Mouse (Mus musculus) heart, adult 2 months (tissue): ENCODE data around the gene Armh2. TPM values are rescaled to one million over a fixed set of nuclear protein-coding genes. Genes with fewer than 3 reads are reported as not detected.

ENCODE experiments used
- DNase-seq, 2 experiments: peaks; one replicate each; pipeline ENCODE4 v3.0.0; 2021
- H3K27ac ChIP-seq: fragments of 200-600 bp; 2 replicates; pipeline ENCODE4 v1.8.1; 2022
- H3K27me3 ChIP-seq: fragments of 200-500 bp; 2 replicates; pipeline ENCODE4 v1.6.1; 2012; ENCODE audit warnings: mild to moderate bottlenecking, low read length, inconsistent platforms, mixed read lengths; ENCODE audit not compliant: control insufficient read depth, insufficient read depth
- H3K36me3 ChIP-seq: fragments of 200-500 bp; 2 replicates; pipeline ENCODE4 v1.6.1; 2012; ENCODE audit warnings: low read length, inconsistent platforms; ENCODE audit not compliant: control insufficient read depth, insufficient read depth
- H3K4me1 ChIP-seq: fragments of 200-500 bp; 2 replicates; pipeline ENCODE4 v1.6.1; 2011; ENCODE audit warnings: low read length; ENCODE audit not compliant: control insufficient read depth, insufficient read depth
- H3K4me3 ChIP-seq: fragments of 200-600 bp; 2 replicates; pipeline ENCODE4 v1.8.1; 2022
- H3K79me2 ChIP-seq: fragments of 200-500 bp; replicated peaks from 2 replicates; pipeline ENCODE4 v1.6.1; 2012; ENCODE audit warnings: mild to moderate bottlenecking, inconsistent platforms, low read length, moderate library complexity, mixed read lengths; ENCODE audit not compliant: control insufficient read depth, insufficient read depth
- H3K9ac ChIP-seq: fragments of 200-500 bp; 2 replicates; pipeline ENCODE4 v1.6.1; 2012; ENCODE audit warnings: low read depth, mild to moderate bottlenecking, control low read depth, inconsistent platforms, low read length, mixed read lengths
- CTCF ChIP-seq: fragments of 200-600 bp; IDR thresholded peaks from 2 replicates; pipeline ENCODE4 v1.8.1; 2022; ENCODE audit warnings: antibody characterized with exemption, mild to moderate bottlenecking, moderate library complexity
- EP300 ChIP-seq: fragments of 200-500 bp; IDR thresholded peaks from 2 replicates; pipeline ENCODE4 v1.6.1; 2011; ENCODE audit warnings: low read depth, low read length, control low read depth; ENCODE audit not compliant: insufficient read depth
- POLR2A ChIP-seq: fragments of 200-500 bp; IDR thresholded peaks from 2 replicates; pipeline ENCODE4 v1.6.1; 2011; ENCODE audit warnings: mild to moderate bottlenecking, low read depth, low read length, control low read depth; ENCODE audit not compliant: insufficient read depth
- WGBS: fragments of 180-500 bp; shearing (Covaris S2); methylation state at CpG from one replicate; pipeline ENCODE4 v1.1.7; 2018; 5-methylcytosine and 5-hydroxymethylcytosine counted together
- intact Hi-C: fragments of 180-260 bp; cut with DNase I; formaldehyde crosslinking; loops from one replicate; pipeline ENCODE4 v1.15.1; 2025
- polyA plus RNA-seq: library from polyadenylated mRNA; depleted of rRNA; stranded (reverse); fragments of >200 nt; gene quantifications from 2 replicates; pipeline ENCODE4 v1.2.3, GENCODE M21; 2012
- total RNA-seq, 2 experiments: library from RNA; stranded (reverse); gene quantifications; 2 replicates each; pipeline ENCODE4 v1.2.3; 2021

Armh2 gene
- total and polyA plus RNA-seq, 3 experiments, result not detected

DNA sequence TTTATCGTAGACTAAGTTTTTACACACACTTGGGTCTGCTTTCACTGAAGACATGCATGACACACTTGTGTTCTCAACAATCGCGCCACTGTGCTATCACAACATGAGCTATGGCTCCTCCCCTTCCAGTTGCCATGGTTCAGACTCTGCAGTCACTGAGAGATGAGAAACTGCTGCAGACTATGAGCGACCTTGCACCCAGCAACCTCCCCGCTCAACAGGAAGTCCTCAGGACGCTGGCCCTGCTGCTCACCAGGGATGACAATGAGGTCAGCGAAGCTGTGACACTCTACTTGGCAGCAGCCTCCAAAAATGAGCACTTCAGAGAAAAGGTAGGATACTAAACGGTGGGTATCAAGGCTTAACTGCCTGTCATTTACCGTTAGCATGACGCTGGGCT, 19.5 kb upstream of the Armh2 start:
- 51% methylated on average over 10 of the region's 10 CpGs for WGBS
- Histone ChIP-seq H3K9ac (no peak overlapping the region), H3K4me1 (no peaks in the 10 kb centered on the region), H3K36me3 (no peaks in the 10 kb centered on the region), H3K4me3 (no peak overlapping the region), H3K79me2 (no peaks in the 10 kb centered on the region), H3K27ac (no peak overlapping the region), H3K27me3 (no peaks in the 10 kb centered on the region)
- TF ChIP-seq POLR2A (no peak), EP300 (no peak), CTCF (no peak)
- intact Hi-C loops, result no loop called here
- no peak for DNase-seq

DNA sequence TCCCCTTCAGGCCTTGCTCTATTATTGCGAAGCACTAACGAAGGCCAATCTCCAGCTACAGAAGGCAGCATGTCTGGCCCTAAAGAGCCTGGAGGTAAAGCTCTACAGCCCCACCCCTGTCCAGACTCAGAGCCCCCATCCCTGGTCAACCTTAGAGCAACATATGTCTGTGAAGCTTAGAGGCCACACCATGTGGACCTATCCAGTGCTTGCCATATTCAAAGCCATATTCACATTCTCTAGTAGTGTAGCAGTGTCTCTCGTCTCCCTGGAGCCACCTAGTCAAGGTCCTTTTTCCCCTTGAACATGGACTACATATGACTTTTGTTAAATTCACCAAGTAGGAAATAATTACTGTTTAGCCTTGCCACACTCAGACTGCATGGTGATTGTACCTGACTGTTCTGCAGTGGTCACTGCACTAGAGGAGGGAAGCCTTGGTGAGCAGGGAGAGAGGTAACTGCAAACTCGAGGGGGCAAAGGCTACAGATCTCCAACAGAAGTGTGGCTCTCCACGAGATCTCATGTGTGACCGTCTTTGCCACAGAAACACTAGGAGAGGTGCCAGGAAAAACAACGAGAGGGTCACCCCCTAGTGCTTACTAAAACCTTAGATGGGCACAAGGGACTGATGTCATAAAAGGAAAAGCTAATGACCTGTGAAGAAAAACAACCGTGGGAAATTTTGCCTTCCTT, 17.2 kb upstream of the Armh2 start:
- TF ChIP-seq EP300 (no peak), POLR2A (no peak), CTCF (no peak)
- DNase-seq, result no peak
- WGBS, result 60% methylated on average over 8 of the region's 8 CpGs
- H3K27me3 ChIP-seq, result no peaks in the 10 kb centered on the region
- no peak overlapping the region for H3K9ac ChIP-seq
- H3K4me3 ChIP-seq, result no peak overlapping the region
- intact Hi-C loops, result no loop called here
- no peaks in the 10 kb centered on the region for H3K79me2 ChIP-seq
- no peak overlapping the region for H3K27ac ChIP-seq
- no peaks in the 10 kb centered on the region for H3K4me1 ChIP-seq
- no peaks in the 10 kb centered on the region for H3K36me3 ChIP-seq

DNA sequence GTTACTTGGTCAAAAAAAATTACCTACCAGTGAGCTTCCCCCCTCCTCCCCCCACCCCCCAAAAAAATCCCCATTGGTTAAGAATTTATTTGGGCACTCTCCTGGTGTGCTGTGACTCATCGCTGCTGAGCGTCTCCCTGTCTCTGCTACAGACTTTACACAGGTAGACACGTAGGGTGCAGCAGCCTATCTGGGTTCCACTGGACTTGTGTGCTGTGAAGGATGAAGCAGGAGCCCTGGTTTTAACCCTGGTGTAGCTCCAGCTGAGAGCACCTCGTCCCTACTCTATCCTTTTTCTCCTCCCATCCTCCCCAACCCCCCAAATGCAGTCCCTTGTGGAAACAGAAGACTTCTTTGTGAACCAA, 16.7 kb upstream of the Armh2 start:
- H3K4me1 ChIP-seq, result no peaks in the 10 kb centered on the region
- no peaks in the 10 kb centered on the region for H3K36me3 ChIP-seq
- H3K9ac ChIP-seq, result no peak overlapping the region
- intact Hi-C loops, result no loop called here
- no peak overlapping the region for H3K27ac ChIP-seq
- TF ChIP-seq EP300 (no peak), CTCF (no peak), POLR2A (no peak)
- no peak overlapping the region for H3K4me3 ChIP-seq
- 76% methylated on average over 4 of the region's 4 CpGs for WGBS
- no peak for DNase-seq
- H3K79me2 ChIP-seq, result no peaks in the 10 kb centered on the region
- no peaks in the 10 kb centered on the region for H3K27me3 ChIP-seq

DNA sequence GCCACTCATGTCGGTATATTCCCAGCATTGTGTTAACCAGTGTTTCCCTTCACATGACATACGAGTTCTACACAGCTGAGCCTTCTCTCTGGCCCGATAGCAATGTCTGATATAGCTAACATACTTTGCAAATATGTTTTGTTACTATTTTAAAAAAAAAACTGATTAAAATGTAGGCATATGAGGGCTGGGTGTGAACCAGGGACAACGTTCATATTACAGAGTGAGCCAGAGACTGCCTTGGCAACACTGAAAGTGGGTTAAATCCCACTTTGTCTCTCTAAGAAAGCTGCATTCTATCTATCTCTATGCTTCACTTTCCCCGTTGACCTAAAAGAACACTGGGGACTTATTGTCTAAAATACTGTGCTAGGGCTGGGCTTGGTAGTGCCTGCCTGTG, 11.9 kb upstream of the Armh2 start:
- no peak for DNase-seq
- H3K4me3 ChIP-seq, result no peak overlapping the region
- H3K9ac ChIP-seq, result no peak overlapping the region
- intact Hi-C loops, result no loop called here
- H3K4me1 ChIP-seq, result no peaks in the 10 kb centered on the region
- H3K27ac ChIP-seq, result no peak overlapping the region
- no peaks in the 10 kb centered on the region for H3K36me3 ChIP-seq
- H3K79me2 ChIP-seq, result no peaks in the 10 kb centered on the region
- TF ChIP-seq EP300 (no peak), POLR2A (no peak), CTCF (no peak)
- no peaks in the 10 kb centered on the region for H3K27me3 ChIP-seq
- 85% methylated on average over 5 of the region's 5 CpGs for WGBS

DNA sequence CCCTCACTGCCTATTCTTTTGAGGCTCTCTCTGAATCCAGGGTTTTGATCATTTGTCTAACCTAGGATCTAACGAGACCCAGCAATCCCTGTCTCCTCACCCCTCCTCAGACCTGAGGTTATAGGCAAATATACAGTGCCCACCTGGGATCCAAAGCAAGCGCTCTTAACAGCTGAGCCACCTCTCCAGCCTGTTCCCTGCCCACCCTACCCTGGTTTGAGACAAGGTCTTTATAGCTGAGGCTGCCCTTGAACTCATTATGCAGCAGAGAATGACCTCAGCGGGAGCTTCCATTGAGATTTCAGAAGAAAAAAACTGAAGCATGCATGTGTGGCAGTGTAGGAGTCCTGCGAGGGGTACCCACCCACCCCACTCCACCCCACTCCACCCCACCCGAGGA, 6.5 kb upstream of the Armh2 start:
- TF ChIP-seq EP300, result no peak
- TF ChIP-seq CTCF, result no peak
- no peak for TF ChIP-seq POLR2A
- DNase-seq, result no peak
- no peaks in the 10 kb centered on the region for H3K27me3 ChIP-seq
- WGBS, result 86% methylated on average over 5 of the region's 5 CpGs
- no peak overlapping the region for H3K9ac ChIP-seq
- H3K4me1 ChIP-seq, result peaks cover 1% of the 10 kb centered on the region; the same call in 1 of the 2 replicates
- intact Hi-C loops, result no loop called here
- no peak overlapping the region for H3K27ac ChIP-seq
- no peaks in the 10 kb centered on the region for H3K79me2 ChIP-seq
- no peak overlapping the region for H3K4me3 ChIP-seq
- no peaks in the 10 kb centered on the region for H3K36me3 ChIP-seq

DNA sequence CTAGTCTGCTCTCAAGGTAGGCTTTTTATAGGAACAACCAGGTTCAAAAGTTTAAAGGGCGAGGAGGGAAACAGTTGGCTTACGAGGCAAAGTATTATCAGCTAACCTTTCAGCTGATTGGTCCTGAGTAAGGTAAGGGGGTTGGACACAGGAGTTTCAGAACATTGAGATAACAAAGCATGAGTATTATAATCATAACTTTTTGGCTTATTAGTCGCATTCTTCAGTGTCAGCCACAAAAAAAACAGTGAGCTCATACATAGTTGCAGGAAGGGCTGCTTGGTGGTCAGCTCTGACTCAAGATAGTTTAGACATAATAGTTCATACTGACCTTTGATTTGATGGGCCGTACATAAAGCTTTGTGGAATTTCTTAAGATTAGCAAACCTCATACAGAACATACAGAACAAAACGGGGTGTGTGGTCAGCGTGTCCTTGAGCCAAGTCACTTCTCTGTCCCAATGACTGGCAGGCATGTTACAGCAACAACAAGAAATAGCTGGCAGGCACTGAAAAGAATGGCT, 5.4 kb upstream of the Armh2 start:
- intact Hi-C loops, result no loop called here
- Histone ChIP-seq H3K9ac (no peak overlapping the region), H3K36me3 (no peaks in the 10 kb centered on the region)

More for the DNA sequence above, 5.4 kb upstream of the Armh2 start:
- Histone ChIP-seq H3K27ac (peak overlapping the region; percentile 43; the same call in 1 of the 2 replicates), H3K27me3 (no peaks in the 10 kb centered on the region), H3K4me3 (no peak overlapping the region), H3K4me1 (peaks cover 1% of the 10 kb centered on the region; the same call in 1 of the 2 replicates), H3K79me2 (no peaks in the 10 kb centered on the region)
- 47% methylated on average over 6 of the region's 6 CpGs for WGBS
- no peak for TF ChIP-seq POLR2A
- TF ChIP-seq EP300, result no peak
- TF ChIP-seq CTCF, result no peak
- no peak for DNase-seq
